Mouse (Mus musculus) ovary, adult 18-20 months (tissue): ENCODE measurements around the gene Stip1.

Source experiments
- DNase-seq: peaks from one replicate; pipeline ENCODE4 v3.0.0; 2022; ENCODE audit warnings: low spot score, mixed read lengths

The Stip1 gene

GRCm38 (mm10) chr19:6983621-6984020, 56.1 kb downstream of the Stip1 start:
- DNase-seq = no peak

DNA sequence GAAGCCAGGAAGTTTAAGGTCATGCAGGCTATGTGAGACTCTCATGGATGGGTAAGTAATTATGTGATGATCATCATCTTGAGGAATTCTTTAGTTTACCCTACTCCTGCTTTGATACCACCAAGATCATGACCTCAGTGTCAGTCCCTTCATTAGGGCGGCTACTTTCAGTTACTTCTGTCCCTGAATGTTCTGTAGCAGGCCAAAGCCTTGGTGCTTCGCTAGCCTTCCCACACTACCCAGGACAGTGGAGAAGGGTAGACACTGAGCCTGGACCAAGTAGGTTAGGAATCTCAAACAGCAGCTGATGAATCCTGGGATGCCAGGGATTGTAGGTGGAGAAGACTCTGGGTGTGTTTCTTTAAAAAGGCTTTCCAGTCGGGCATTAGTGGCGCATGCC, 58.3 kb downstream of the Stip1 start:
- DNase-seq = no peak

DNA sequence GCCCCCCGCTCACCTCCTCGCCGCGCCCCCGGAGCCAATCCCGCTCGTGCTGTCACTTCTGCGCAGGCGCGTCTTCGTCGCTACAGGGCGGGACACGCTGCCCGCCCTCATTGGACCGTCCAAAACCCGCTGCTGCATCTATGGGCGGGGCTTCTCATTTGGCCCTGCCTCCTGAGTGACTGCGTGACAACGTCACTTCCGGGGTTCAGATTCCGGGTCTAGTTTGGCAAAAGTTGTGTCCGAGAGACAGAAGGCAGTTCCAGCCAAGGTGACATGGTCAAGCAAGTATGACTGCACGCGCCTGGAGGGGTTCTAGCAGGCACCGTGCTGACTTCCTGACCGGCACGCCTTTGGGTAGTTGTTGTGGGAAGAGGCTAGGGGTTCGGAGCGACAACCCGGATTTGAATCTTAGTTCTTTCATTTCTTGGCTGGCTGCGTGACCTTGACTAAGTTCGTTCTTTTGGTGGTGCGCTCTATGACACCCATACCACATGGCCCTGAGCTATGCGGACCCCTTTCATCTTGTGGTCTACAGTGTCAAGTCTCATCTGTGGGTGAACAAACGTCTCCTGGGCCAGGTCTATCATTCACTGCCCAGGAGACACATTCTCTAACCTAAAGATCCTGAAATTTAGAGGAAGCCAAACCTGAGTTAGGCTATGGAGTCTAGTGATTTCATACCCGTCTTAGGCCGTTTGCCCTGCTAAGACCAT, 59.2 kb downstream of the Stip1 start, which contains the start of gene Fkbp2:
TSS of gene Fkbp2 (minus strand) at position 121 of the 713 bp plus-strand sequence.
- DNase-seq = peak; percentile 98

- DNase-seq = peak; percentile 99
Measured at GRCm38 (mm10) chr19:6979486-6980380, 60.0 kb downstream of the Stip1 start.

GRCm38 (mm10) chr19:6979001-6979479, 60.7 kb downstream of the Stip1 start:
- no peak for DNase-seq

DNA sequence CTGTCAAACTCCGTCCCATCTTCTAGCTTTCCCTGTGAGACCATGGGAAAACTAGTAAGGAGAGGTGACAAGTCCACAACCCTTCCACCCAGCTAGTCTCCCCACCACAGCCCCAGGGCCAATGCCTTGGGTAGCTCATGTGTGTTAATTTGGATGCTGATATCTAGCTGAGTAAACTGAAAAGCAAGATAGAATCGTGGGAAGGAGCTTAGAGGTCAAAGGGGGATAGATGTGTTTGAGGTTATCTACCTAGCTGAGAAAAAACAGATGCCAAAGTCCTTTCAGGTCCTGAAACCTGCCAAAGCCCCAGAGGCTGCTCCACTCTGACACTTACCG, 61.2 kb downstream of the Stip1 start:
- no peak for DNase-seq

- DNase-seq = no peak
Measured at GRCm38 (mm10) chr19:6977759-6978638, 61.8 kb downstream of the Stip1 start.

DNA sequence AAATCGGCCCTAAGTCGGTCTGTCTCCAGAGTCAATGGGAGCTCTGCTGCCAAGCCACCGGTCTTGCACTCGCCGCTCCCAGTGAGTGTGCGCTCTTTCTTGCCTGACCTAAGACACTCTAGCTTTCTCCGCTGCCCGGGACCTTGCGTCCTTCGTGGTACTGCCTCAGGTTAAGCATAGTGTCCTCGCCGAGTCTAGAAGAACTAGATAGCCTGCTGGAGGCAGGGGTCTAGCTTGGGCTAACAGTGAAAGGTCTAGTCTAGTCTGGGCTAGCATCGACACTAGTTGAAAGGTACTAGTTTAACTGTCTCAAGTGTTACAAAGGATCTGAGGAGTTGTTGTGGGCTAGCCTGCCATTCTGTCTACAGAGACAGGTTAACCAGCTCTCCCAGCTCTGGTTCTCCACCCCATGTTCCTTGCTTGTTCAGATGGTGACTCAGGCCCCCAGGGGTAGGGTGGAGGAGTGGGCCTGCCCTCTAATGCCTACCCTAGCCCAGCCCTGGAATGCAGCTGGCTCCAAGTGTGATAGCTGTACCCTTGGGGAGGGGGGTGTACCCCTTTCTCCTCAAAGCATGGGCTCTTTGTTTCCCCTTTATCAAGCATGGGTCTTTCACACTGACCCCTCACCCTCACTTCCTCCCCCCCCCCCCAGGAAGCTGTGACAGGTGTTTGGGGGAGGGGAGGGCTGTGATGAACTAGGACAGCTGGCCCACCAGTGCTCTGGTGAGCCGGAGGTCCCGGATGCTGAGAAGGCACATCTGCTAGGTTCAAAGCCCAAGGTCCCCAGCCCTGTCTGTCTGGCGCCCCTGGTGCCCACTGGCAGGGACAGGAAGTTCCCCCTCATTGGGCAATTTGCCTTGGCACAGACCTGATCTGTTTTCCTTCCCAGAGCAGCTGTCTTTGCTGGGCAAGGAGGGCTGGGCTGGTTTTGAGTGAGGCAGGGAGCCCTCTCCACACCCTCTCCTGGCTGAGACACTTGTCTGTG, 63.9 kb downstream of the Stip1 start, which contains the start of gene Plcb3:
TSS of gene Plcb3 (minus strand) at position 934 of the 985 bp plus-strand sequence.
- peak; percentile 73 for DNase-seq

GRCm38 (mm10) chr19:6974211-6975205, 65.3 kb downstream of the Stip1 start, which contains the start of gene Ppp1r14b:
TSS of gene Ppp1r14b (plus strand) at chr19:6974968.
- peak; percentile 76 for DNase-seq

- DNase-seq = no peak
Measured at GRCm38 (mm10) chr19:6973581-6974190, 66.1 kb downstream of the Stip1 start.

- no peak for DNase-seq
Measured at GRCm38 (mm10) chr19:6972247-6972917, 67.4 kb downstream of the Stip1 start.

GRCm38 (mm10) chr19:6971644-6972043, 68.1 kb downstream of the Stip1 start:
- DNase-seq = no peak
